Mouse (Mus musculus) brain, embryonic 14.5 days (tissue): ENCODE data around the gene Unc5b.

ENCODE experiments used
- CTCF ChIP-seq: fragments of 200-500 bp; IDR thresholded peaks from 2 replicates; pipeline ENCODE4 v1.5.1; 2012; ENCODE audit warnings: inconsistent platforms, mild to moderate bottlenecking, moderate library complexity, borderline replicate concordance; ENCODE audit not compliant: insufficient read depth, insufficient read length; ENCODE audit errors: extremely low read depth
- POLR2A ChIP-seq: fragments of 200-500 bp; IDR thresholded peaks from 2 replicates; pipeline ENCODE4 v1.6.1; 2012; ENCODE audit warnings: mild to moderate bottlenecking, inconsistent platforms, borderline replicate concordance; ENCODE audit not compliant: poor library complexity, insufficient read depth, insufficient read length, severe bottlenecking; ENCODE audit errors: extremely low read depth

GRCm38 (mm10) chr10:60863318-60863717 is 31.9 kb upstream of the Unc5b start:
- TF ChIP-seq POLR2A = no peak
- TF ChIP-seq CTCF = no peak
